Mouse (Mus musculus): ENCODE data around the gene Serpina3c.
"Not testable (repeated sequence)": the region's sequence is repeated elsewhere in the genome, so short reads cannot be mapped to it uniquely, and the experiment has no call there.

The Serpina3c gene

GRCm38 (mm10) chr12:104114921-104115579 lies 38.6 kb downstream of the Serpina3c start:
- DNase-seq (ENCODE audit: low read depth, low spot score) = peak; percentile 77

GRCm38 (mm10) chr12:104112333-104112732 lies 41.3 kb downstream of the Serpina3c start, which contains the start of gene Serpina3a:
Gene Serpina3a (plus strand): TSS chr12:104112724.
- not testable (repeated sequence) for DNase-seq (ENCODE audit: low read depth, low spot score)

GRCm38 (mm10) chr12:104108507-104108906 lies 45.2 kb downstream of the Serpina3c start:
- DNase-seq (ENCODE audit: low read depth, low spot score) = no peak

DNA sequence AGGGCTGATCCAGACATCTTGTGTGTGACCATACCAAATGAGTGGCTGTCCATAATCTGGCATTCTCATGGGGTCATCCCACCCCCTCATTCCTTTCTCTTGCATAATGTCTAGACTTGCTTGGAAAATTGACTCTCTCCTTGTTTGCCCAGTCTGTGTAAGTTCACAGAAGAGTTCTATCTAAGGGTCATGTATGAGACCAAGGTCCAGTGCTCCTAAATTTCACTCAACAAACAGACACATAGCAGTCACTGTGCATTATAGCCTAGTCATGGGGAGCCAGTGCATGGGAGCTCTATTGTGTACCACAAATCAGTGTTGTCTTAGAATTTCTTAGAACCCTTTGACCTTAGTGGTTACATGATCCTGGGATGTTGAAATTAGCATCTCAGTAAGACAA lies 46.8 kb downstream of the Serpina3c start:
- no peak for DNase-seq (ENCODE audit: low read depth, low spot score)

DNA sequence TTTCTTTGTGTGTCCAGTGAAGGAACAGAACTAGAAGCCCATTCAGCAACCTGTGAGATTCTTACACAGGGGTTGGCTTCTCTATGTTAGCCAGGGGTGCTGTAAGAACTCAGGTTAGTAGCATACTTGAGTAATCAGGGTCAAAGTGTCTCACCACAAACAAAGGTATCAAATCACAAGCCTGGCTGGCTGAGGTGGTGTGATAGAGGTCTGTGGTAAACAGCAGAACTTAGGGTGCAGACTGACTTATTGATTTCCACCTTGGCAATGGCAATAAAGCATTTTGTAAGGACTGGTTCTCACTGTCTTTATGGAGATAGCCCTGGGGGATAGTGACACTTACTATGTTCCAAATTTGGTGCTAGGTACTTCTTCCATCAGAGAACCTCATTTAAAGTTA lies 47.8 kb downstream of the Serpina3c start:
- no peak for DNase-seq (ENCODE audit: low read depth, low spot score)

DNA sequence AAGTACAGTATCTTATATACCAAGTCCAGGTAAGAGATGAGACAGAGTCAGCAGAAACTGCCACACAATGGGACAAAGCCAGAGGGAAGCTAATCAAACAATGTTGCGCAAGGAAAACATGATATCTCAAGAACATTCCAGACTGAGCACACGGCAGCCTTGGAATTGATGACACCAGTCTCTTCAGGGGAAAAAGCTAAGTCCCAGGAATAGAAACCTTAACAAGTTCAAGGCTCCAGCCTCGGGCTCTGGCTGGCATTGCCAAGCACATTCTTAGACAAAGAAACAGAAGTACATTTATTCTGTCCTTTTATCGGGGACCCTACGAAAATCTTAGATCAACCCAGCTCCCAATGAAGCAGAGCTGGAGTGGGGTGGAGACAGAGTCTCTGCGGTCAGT lies 52.9 kb downstream of the Serpina3c start, which contains the start of gene Serpina5:
Gene Serpina5, plus strand, starts transcription at position 346 of the 400 bp plus-strand sequence.
- DNase-seq (ENCODE audit: low read depth, low spot score) = no peak

Measured in 3T3-L1 (cell line).